In genomic region chr5:29211980-29212555, GRCm38 (mm10) we compare ENCODE assay signal across 26 mouse cellular contexts. TPM values are rescaled to one million over a fixed set of nuclear protein-coding genes. Genes with fewer than 3 reads are reported as not detected.
"Had no signal": no experiment of that assay in that cellular context is flagged by ENCODE, and none has a peak within 500 bp of the region (broad histone marks: within the 10 kb centered on the region; RNA-seq: fewer than 3 reads in every experiment).

No protein-coding gene starts in this region.

- H3K4me1 ChIP-seq: kidney, embryonic 15.5 days; limb, embryonic 12.5 days; limb, embryonic 15.5 days; midbrain, embryonic 12.5 days; midbrain, embryonic 15.5 days; neural tube, embryonic 12.5 days; neural tube, embryonic 15.5 days had no signal

- ATAC-seq: inflammation-experienced regulatory T-cells, adult 6 months; liver, postnatal 0 days; lung, postnatal 0 days; midbrain, embryonic 15.5 days had no signal

- DNase-seq: kidney, adult 8-10 months; kidney, postnatal 14 days; kidney, postnatal 4 days; layer of hippocampus, adult 9-11 months; layer of hippocampus, postnatal 36 days; left cerebral cortex, postnatal 4 days; liver, postnatal 0 days; lung, embryonic 14.5 days; right cerebral cortex, adult 18-20 months; right cerebral cortex, postnatal 14 days; right cerebral cortex, postnatal 4 days; spleen, adult 18-20 months; thymus, postnatal 25 days had no signal

- H3K27me3 ChIP-seq: kidney, embryonic 15.5 days; limb, embryonic 12.5 days; limb, embryonic 15.5 days; midbrain, embryonic 12.5 days; midbrain, embryonic 15.5 days; neural tube, embryonic 12.5 days; neural tube, embryonic 15.5 days had no signal

- H3K4me2 ChIP-seq: kidney, embryonic 15.5 days; limb, embryonic 12.5 days; limb, embryonic 15.5 days; liver, embryonic 11.5 days; lung, embryonic 14.5 days; midbrain, embryonic 12.5 days; midbrain, embryonic 15.5 days; neural tube, embryonic 12.5 days; neural tube, embryonic 15.5 days had no signal

- H3K9me3 ChIP-seq: kidney, embryonic 15.5 days; limb, embryonic 12.5 days; limb, embryonic 15.5 days; midbrain, embryonic 12.5 days; midbrain, embryonic 15.5 days; neural tube, embryonic 12.5 days; neural tube, embryonic 15.5 days had no signal

- H3K36me3 ChIP-seq: kidney, embryonic 15.5 days; limb, embryonic 12.5 days; limb, embryonic 15.5 days; midbrain, embryonic 12.5 days; neural tube, embryonic 12.5 days had no signal

- H3K27ac ChIP-seq: kidney, embryonic 15.5 days; layer of hippocampus, adult 2 months; limb, embryonic 12.5 days; limb, embryonic 15.5 days; liver, embryonic 14.5 days; macrophage; midbrain, embryonic 12.5 days; midbrain, embryonic 15.5 days; neural tube, embryonic 12.5 days; neural tube, embryonic 15.5 days had no signal

- H3K4me3 ChIP-seq: kidney, embryonic 15.5 days; layer of hippocampus, adult 2 months; limb, embryonic 12.5 days; limb, embryonic 15.5 days; midbrain, embryonic 12.5 days; midbrain, embryonic 15.5 days; neural tube, embryonic 12.5 days; neural tube, embryonic 15.5 days had no signal

- H3K9ac ChIP-seq: kidney, embryonic 15.5 days; limb, embryonic 12.5 days; limb, embryonic 15.5 days; liver, embryonic 14.5 days; liver, postnatal 0 days; lung, embryonic 14.5 days; midbrain, embryonic 12.5 days; midbrain, embryonic 15.5 days; neural tube, embryonic 12.5 days; neural tube, embryonic 15.5 days had no signal

RNA-seq across cellular contexts. Expression of gene Rnf32, which starts 16.3 kb away (rescaled TPM):
- polyA plus RNA-seq: macrophage had no signal
